Mouse (Mus musculus) heart, adult 2 months (tissue): ENCODE measurements at regions not wholly inside any gene's neighbourhood (a gene's known extent, or its start where the extent isn't known, plus 50 kb on each side); places are given as distances from the start of the nearest gene placed in this dataset.

Experiments used
- DNase-seq, 2 experiments: peaks; one replicate each; pipeline ENCODE4 v3.0.0; 2021
- H3K27ac ChIP-seq: fragments of 200-600 bp; 2 replicates; pipeline ENCODE4 v1.8.1; 2022
- H3K27me3 ChIP-seq: fragments of 200-500 bp; 2 replicates; pipeline ENCODE4 v1.6.1; 2012; ENCODE audit warnings: mild to moderate bottlenecking, low read length, inconsistent platforms, mixed read lengths; ENCODE audit not compliant: control insufficient read depth, insufficient read depth
- H3K36me3 ChIP-seq: fragments of 200-500 bp; 2 replicates; pipeline ENCODE4 v1.6.1; 2012; ENCODE audit warnings: low read length, inconsistent platforms; ENCODE audit not compliant: control insufficient read depth, insufficient read depth
- H3K4me1 ChIP-seq: fragments of 200-500 bp; 2 replicates; pipeline ENCODE4 v1.6.1; 2011; ENCODE audit warnings: low read length; ENCODE audit not compliant: control insufficient read depth, insufficient read depth
- H3K4me3 ChIP-seq: fragments of 200-600 bp; 2 replicates; pipeline ENCODE4 v1.8.1; 2022
- H3K79me2 ChIP-seq: fragments of 200-500 bp; replicated peaks from 2 replicates; pipeline ENCODE4 v1.6.1; 2012; ENCODE audit warnings: mild to moderate bottlenecking, inconsistent platforms, low read length, moderate library complexity, mixed read lengths; ENCODE audit not compliant: control insufficient read depth, insufficient read depth
- H3K9ac ChIP-seq: fragments of 200-500 bp; 2 replicates; pipeline ENCODE4 v1.6.1; 2012; ENCODE audit warnings: low read depth, mild to moderate bottlenecking, control low read depth, inconsistent platforms, low read length, mixed read lengths
- CTCF ChIP-seq: fragments of 200-600 bp; IDR thresholded peaks from 2 replicates; pipeline ENCODE4 v1.8.1; 2022; ENCODE audit warnings: antibody characterized with exemption, mild to moderate bottlenecking, moderate library complexity
- EP300 ChIP-seq: fragments of 200-500 bp; IDR thresholded peaks from 2 replicates; pipeline ENCODE4 v1.6.1; 2011; ENCODE audit warnings: low read depth, low read length, control low read depth; ENCODE audit not compliant: insufficient read depth
- POLR2A ChIP-seq: fragments of 200-500 bp; IDR thresholded peaks from 2 replicates; pipeline ENCODE4 v1.6.1; 2011; ENCODE audit warnings: mild to moderate bottlenecking, low read depth, low read length, control low read depth; ENCODE audit not compliant: insufficient read depth
- WGBS: fragments of 180-500 bp; shearing (Covaris S2); methylation state at CpG from one replicate; pipeline ENCODE4 v1.1.7; 2018; 5-methylcytosine and 5-hydroxymethylcytosine counted together
- intact Hi-C: fragments of 180-260 bp; cut with DNase I; formaldehyde crosslinking; loops from one replicate; pipeline ENCODE4 v1.15.1; 2025

GRCm38 (mm10) chr7:83382803-83383363 is 201.8 kb upstream of the Tmc3 start:
- TF ChIP-seq POLR2A: no peak
- TF ChIP-seq EP300: no peak
- TF ChIP-seq CTCF: no peak
- no peak overlapping the region for H3K9ac ChIP-seq
- H3K79me2 ChIP-seq: no peaks in the 10 kb centered on the region
- no peaks in the 10 kb centered on the region for H3K36me3 ChIP-seq
- H3K27me3 ChIP-seq: no peaks in the 10 kb centered on the region
- intact Hi-C loops: no loop called here
- H3K27ac ChIP-seq: no peak overlapping the region
- H3K4me1 ChIP-seq: peaks cover 2% of the 10 kb centered on the region
- DNase-seq: peak in 1 of 2 experiments; percentile 8
- 15% methylated on average over 8 of the region's 8 CpGs for WGBS
- H3K4me3 ChIP-seq: no peak overlapping the region

- no peaks in the 10 kb centered on the region for H3K4me1 ChIP-seq
- intact Hi-C loops: no loop called here
- TF ChIP-seq EP300 (no peak), POLR2A (no peak), CTCF (no peak)
- no peak overlapping the region for H3K4me3 ChIP-seq
- H3K27me3 ChIP-seq: no peaks in the 10 kb centered on the region
- no peak for DNase-seq
- no peak overlapping the region for H3K27ac ChIP-seq
- H3K9ac ChIP-seq: no peak overlapping the region
- H3K79me2 ChIP-seq: no peaks in the 10 kb centered on the region
- H3K36me3 ChIP-seq: no peaks in the 10 kb centered on the region
- WGBS: 55% methylated on average over 5 of the region's 5 CpGs
These were observed 193.3 kb upstream of the Tmc3 start for GRCm38 (mm10) chr7:83391388-83391787.

GRCm38 (mm10) chr7:83392181-83392580 is 192.5 kb upstream of the Tmc3 start:
- Histone ChIP-seq H3K79me2 (no peaks in the 10 kb centered on the region), H3K4me3 (no peak overlapping the region), H3K27me3 (no peaks in the 10 kb centered on the region), H3K27ac (no peak overlapping the region), H3K4me1 (no peaks in the 10 kb centered on the region), H3K9ac (no peak overlapping the region), H3K36me3 (no peaks in the 10 kb centered on the region)
- no peak for TF ChIP-seq CTCF
- no peak for TF ChIP-seq POLR2A
- no peak for TF ChIP-seq EP300
- 59% methylated on average over 2 of the region's 2 CpGs for WGBS
- DNase-seq: no peak
- intact Hi-C loops: no loop called here

GRCm38 (mm10) chr7:83392625-83393024 is 192.1 kb upstream of the Tmc3 start:
- intact Hi-C loops: no loop called here
- H3K27me3 ChIP-seq: no peaks in the 10 kb centered on the region
- no peak overlapping the region for H3K4me3 ChIP-seq
- H3K36me3 ChIP-seq: no peaks in the 10 kb centered on the region
- H3K9ac ChIP-seq: no peak overlapping the region
- DNase-seq: no peak
- H3K27ac ChIP-seq: no peak overlapping the region
- H3K4me1 ChIP-seq: no peaks in the 10 kb centered on the region
- no peaks in the 10 kb centered on the region for H3K79me2 ChIP-seq
- TF ChIP-seq CTCF (no peak), POLR2A (no peak), EP300 (no peak)

GRCm38 (mm10) chr7:83394156-83394555 is 190.6 kb upstream of the Tmc3 start:
- DNase-seq: no peak
- Histone ChIP-seq H3K4me3 (no peak overlapping the region), H3K27ac (no peak overlapping the region), H3K9ac (no peak overlapping the region), H3K4me1 (no peaks in the 10 kb centered on the region), H3K27me3 (no peaks in the 10 kb centered on the region), H3K79me2 (no peaks in the 10 kb centered on the region), H3K36me3 (no peaks in the 10 kb centered on the region)
- intact Hi-C loops: no loop called here
- TF ChIP-seq POLR2A: no peak
- TF ChIP-seq CTCF: no peak
- TF ChIP-seq EP300: no peak
- WGBS: 67% methylated on average over 2 of the region's 2 CpGs

GRCm38 (mm10) chr7:83399668-83400067 is 185.1 kb upstream of the Tmc3 start:
- Histone ChIP-seq H3K4me3 (no peak overlapping the region), H3K27ac (no peak overlapping the region), H3K36me3 (no peaks in the 10 kb centered on the region), H3K79me2 (no peaks in the 10 kb centered on the region), H3K27me3 (no peaks in the 10 kb centered on the region), H3K4me1 (no peaks in the 10 kb centered on the region), H3K9ac (no peak overlapping the region)
- intact Hi-C loops: no loop called here
- TF ChIP-seq EP300: no peak
- no peak for TF ChIP-seq POLR2A
- TF ChIP-seq CTCF: no peak
- no peak for DNase-seq
